In genomic region chr6:117861848-117862247, GRCm38 (mm10) we compare ENCODE assay signal across 8 mouse cellular contexts. TPM values are rescaled to one million over a fixed set of nuclear protein-coding genes. Genes with fewer than 3 reads are reported as not detected.
DNase-seq lines count a peak whose midpoint lies in the region; ATAC-seq lines count a peak whose summit lies in the region.

Gene Zfp239, plus strand, starts transcription at chr6:117862100.

- peak within 1 kb of the TSS; percentile 40; the same call in 1 of the 2 replicates for H3K27ac ChIP-seq in hindbrain, embryonic 15.5 days (replicated peaks)
- peak within 1 kb of the TSS; percentile 81 for H3K27ac ChIP-seq in liver, embryonic 15.5 days (replicated peaks)

- DNase-seq in left cerebral cortex, adult 18-20 months (ENCODE audit: low spot score in 2 of 2), result no peak
- no peak for DNase-seq in left cerebral cortex, adult 11 months (ENCODE audit: low spot score)
- peak; percentile 31 for DNase-seq in c-Kit-negative CD71-positive TER-119-positive erythroid progenitor cells, embryonic 14.5 days (ENCODE audit: low read depth, low spot score)
- DNase-seq in T-cell, adult 2 months (ENCODE audit: low spot score), result no peak
- no peak for DNase-seq in spleen, adult 12 weeks (ENCODE audit: low spot score)
- DNase-seq in urinary bladder, postnatal 36 days (ENCODE audit: low spot score in 2 of 2), result no peak

- peaks cover 8% of the 10 kb centered on the region; the same call in 1 of the 2 replicates for H3K4me1 ChIP-seq in hindbrain, embryonic 15.5 days (replicated peaks)
- H3K4me1 ChIP-seq in liver, embryonic 15.5 days (replicated peaks), result peaks cover 23% of the 10 kb centered on the region

- H3K4me3 ChIP-seq in hindbrain, embryonic 15.5 days, result peak within 1 kb of the TSS; percentile 60
- peak within 1 kb of the TSS; percentile 71 for H3K4me3 ChIP-seq in liver, embryonic 15.5 days (replicated peaks)

- ATAC-seq in hindbrain, embryonic 15.5 days (ENCODE audit: low FRiP score, low read depth), result no peak
- peak; percentile 59; the same call in 1 of the 2 replicates for ATAC-seq in liver, embryonic 15.5 days (ENCODE audit: insufficient read depth)

- H3K9ac ChIP-seq in hindbrain, embryonic 15.5 days, result peak within 1 kb of the TSS; percentile 64
- H3K9ac ChIP-seq in liver, embryonic 15.5 days, result peak within 1 kb of the TSS; percentile 60

- H3K4me2 ChIP-seq in hindbrain, embryonic 15.5 days, result peak within 1 kb of the TSS; percentile 79
- H3K4me2 ChIP-seq in liver, embryonic 15.5 days, result peak within 1 kb of the TSS; percentile 90

- no peaks in the 10 kb centered on the region for H3K9me3 ChIP-seq in hindbrain, embryonic 15.5 days
- no peaks in the 10 kb centered on the region for H3K9me3 ChIP-seq in liver, embryonic 15.5 days (replicated peaks)

- no peaks in the 10 kb centered on the region for H3K27me3 ChIP-seq in hindbrain, embryonic 15.5 days
- H3K27me3 ChIP-seq in liver, embryonic 15.5 days, result no peaks in the 10 kb centered on the region

- no peaks in the 10 kb centered on the region for H3K36me3 ChIP-seq in hindbrain, embryonic 15.5 days
- H3K36me3 ChIP-seq in liver, embryonic 15.5 days (replicated peaks), result no peaks in the 10 kb centered on the region

- WGBS in hindbrain, embryonic 15.5 days, result 76% methylated on average over 6 of the region's 6 CpGs
- WGBS in liver, embryonic 15.5 days (ENCODE audit: insufficient replicate concordance), result 37% methylated on average over 6 of the region's 6 CpGs

RNA-seq across cellular contexts. Expression of gene Zfp239, which starts in this region (rescaled TPM):
- 10 to 100 TPM; 44.7 to 49.1 TPM for total RNA-seq in left cerebral cortex, adult 18-20 months (2021)
- 13.5 and 16.9 TPM in 2 replicates for polyA plus RNA-seq in hindbrain, embryonic 15.5 days (2015; fragmentation: Nextera tagmentation; extraction: Ambion mirVana)
- 2.0 and 2.4 TPM in 2 replicates for polyA plus RNA-seq in liver, embryonic 15.5 days (2015; fragmentation: Nextera tagmentation; extraction: Ambion mirVana)
